Mouse (Mus musculus) midbrain, embryonic 15.5 days (tissue): ENCODE measurements around the gene Slc26a6. TPM values are rescaled to one million over a fixed set of nuclear protein-coding genes. Genes with fewer than 3 reads are reported as not detected.

ENCODE experiments used
- ATAC-seq: fragments of 200-750 bp; cut with Nextera tagmentation; replicated peaks from 2 replicates; pipeline ENCODE4 v1.8.0; 2017; ENCODE audit warnings: moderate TSS enrichment
- H3K27ac ChIP-seq: fragments of 300-500 bp; sonication (generic); 2 replicates; pipeline ENCODE4 v1.5.1; 2015; ENCODE audit warnings: mild to moderate bottlenecking, inconsistent platforms
- H3K27me3 ChIP-seq: fragments of 300-500 bp; sonication (generic); replicated peaks from 2 replicates; pipeline ENCODE4 v1.6.1; 2015; ENCODE audit warnings: inconsistent platforms
- H3K36me3 ChIP-seq: fragments of 300-500 bp; sonication (generic); replicated peaks from 2 replicates; pipeline ENCODE4 v1.6.1; 2015; ENCODE audit warnings: inconsistent platforms
- H3K4me1 ChIP-seq: fragments of 300-500 bp; sonication (generic); 2 replicates; pipeline ENCODE4 v1.6.1; 2015; ENCODE audit warnings: inconsistent platforms
- H3K4me2 ChIP-seq: fragments of 300-500 bp; sonication (generic); 2 replicates; pipeline ENCODE4 v1.6.1; 2015; ENCODE audit warnings: inconsistent platforms, mild to moderate bottlenecking, moderate library complexity
- H3K4me3 ChIP-seq: fragments of 300-500 bp; sonication (generic); 2 replicates; pipeline ENCODE4 v1.5.1; 2015; ENCODE audit warnings: mild to moderate bottlenecking, inconsistent platforms
- H3K9ac ChIP-seq: fragments of 300-500 bp; sonication (generic); 2 replicates; pipeline ENCODE4 v1.6.1; 2015; ENCODE audit warnings: mild to moderate bottlenecking, inconsistent platforms
- H3K9me3 ChIP-seq: fragments of 300-500 bp; sonication (generic); 2 replicates; pipeline ENCODE4 v1.6.1; 2016; ENCODE audit warnings: inconsistent platforms
- WGBS: fragments of 180-500 bp; shearing (Covaris S2); methylation state at CpG from one replicate; pipeline ENCODE4 v1.1.7; 2015; ENCODE audit warnings: mixed read lengths; 5-methylcytosine and 5-hydroxymethylcytosine counted together
- polyA plus RNA-seq: library from polyadenylated mRNA; unstranded; fragments of >200 nt; fragmentation: Nextera tagmentation; extraction: Ambion mirVana; gene quantifications from 2 replicates; pipeline ENCODE4 v1.2.1, GENCODE M21; 2015

The Slc26a6 gene
- polyA plus RNA-seq, 1 experiment from 2014 or later, result 17.8 TPM

GRCm38 (mm10) chr9:108824755-108825413 lies 28.2 kb upstream of the Slc26a6 start:
- 0% methylated on average over 31 of the region's 31 CpGs for WGBS
- H3K27me3 ChIP-seq, result peaks cover 8% of the 10 kb centered on the region
- no peaks in the 10 kb centered on the region for H3K9me3 ChIP-seq
- H3K4me2 ChIP-seq, result peak overlapping the region; percentile 91
- peaks cover 37% of the 10 kb centered on the region for H3K4me1 ChIP-seq
- H3K9ac ChIP-seq, result peak overlapping the region; percentile 78
- H3K36me3 ChIP-seq, result peaks cover 14% of the 10 kb centered on the region; the same call in 1 of the 2 replicates
- H3K4me3 ChIP-seq, result peak overlapping the region; percentile 68
- ATAC-seq, result peak; percentile 92
- H3K27ac ChIP-seq, result peak overlapping the region; percentile 89

DNA sequence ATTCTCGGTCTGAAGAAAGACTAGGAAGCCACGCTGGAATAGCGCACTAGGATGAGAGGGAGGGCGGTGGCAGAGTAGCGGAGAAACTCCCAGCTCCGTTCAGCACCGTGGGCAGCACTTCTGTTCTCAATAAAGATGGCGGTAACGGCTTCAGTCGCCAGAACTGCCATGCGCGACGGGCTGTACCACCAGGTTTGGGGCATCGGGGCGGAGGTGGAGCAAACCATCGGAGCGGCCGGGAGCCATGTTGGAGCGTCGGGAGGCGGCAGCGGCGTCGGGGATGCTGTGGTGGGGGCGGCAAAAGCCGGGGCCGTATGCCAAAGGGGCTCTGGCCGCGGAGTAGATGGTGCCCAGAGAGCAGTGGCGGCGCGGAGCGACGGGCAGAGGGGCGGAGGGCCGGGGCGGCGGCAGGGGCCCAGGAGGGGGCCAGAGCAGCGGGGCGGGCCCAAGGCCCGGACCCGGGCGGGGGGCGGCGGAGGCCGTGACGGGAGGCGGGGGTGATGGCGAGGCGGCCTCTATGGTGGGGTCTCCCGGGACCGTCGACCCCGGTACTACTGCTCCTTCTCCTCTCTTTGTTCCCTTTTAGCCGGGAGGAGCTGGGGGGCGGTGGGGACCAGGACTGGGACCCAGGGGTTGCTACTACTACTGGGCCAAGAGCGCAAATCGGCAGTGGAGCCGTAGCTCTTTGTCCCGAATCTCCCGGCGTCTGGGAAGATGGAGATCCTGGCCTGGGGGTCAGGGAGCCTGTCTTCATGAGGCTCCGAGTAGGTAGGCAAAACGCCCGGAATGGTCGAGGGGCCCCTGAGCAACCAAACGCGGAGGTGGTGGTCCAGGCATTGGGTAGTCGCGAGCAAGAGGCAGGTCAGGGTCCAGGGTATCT lies 27.0 kb upstream of the Slc26a6 start, which contains the start of gene Celsr3:
Gene Celsr3 (plus strand): TSS at position 501 of the 880 bp plus-strand sequence.
- Histone ChIP-seq H3K9me3 (no peaks in the 10 kb centered on the region), H3K27ac (peak within 1 kb of the TSS; percentile 89), H3K36me3 (peaks cover 14% of the 10 kb centered on the region; the same call in 1 of the 2 replicates), H3K27me3 (peaks cover 8% of the 10 kb centered on the region), H3K4me3 (peak within 1 kb of the TSS; percentile 68), H3K4me1 (peaks cover 49% of the 10 kb centered on the region), H3K4me2 (peak within 1 kb of the TSS; percentile 91), H3K9ac (peak within 1 kb of the TSS; percentile 78)
- peak; percentile 82 for ATAC-seq
- under 1% methylated on average over 58 of the region's 70 CpGs for WGBS

DNA sequence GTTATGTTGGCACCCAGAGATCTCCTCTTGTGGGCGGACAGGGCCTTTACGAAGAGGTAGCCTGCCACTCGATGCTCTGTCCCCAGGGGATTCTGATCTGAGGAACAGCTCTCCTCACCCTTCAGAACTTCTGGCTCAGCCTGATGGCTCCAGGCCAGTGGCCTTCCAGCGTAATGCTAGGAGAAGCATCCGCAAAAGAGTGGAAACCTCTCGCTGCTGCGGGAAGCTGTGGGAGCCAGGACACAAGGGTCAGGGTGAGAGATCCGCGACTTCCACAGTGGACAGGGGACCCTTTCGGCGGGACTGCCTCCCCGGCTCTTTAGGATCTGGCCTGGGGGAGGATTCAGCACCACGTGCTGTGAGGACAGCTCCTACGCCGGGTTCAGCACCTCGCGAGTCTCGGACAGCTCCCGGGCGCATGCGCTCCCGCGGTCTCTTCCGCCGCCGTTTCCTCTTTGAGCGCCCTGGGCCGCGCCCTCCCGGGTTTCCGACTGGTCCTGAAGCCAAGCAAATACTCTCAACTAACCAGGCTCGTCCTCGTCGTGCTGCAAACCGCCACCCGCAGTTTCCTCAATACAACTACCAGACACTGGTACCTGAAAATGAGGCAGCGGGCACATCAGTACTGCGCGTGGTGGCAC lies 26.3 kb upstream of the Slc26a6 start:
- ATAC-seq, result no peak
- Histone ChIP-seq H3K36me3 (peaks cover 14% of the 10 kb centered on the region; the same call in 1 of the 2 replicates), H3K4me2 (peak overlapping the region; percentile 91), H3K27me3 (peaks cover 8% of the 10 kb centered on the region), H3K4me1 (peaks cover 57% of the 10 kb centered on the region), H3K4me3 (peak overlapping the region; percentile 68), H3K9ac (peak overlapping the region; percentile 78), H3K27ac (peak overlapping the region; percentile 89), H3K9me3 (no peaks in the 10 kb centered on the region)
- WGBS, result under 1% methylated on average over 39 of the region's 39 CpGs

- no peak for ATAC-seq
- peak overlapping the region; percentile 89 for H3K27ac ChIP-seq
- H3K9ac ChIP-seq, result peak overlapping the region; percentile 78
- no peaks in the 10 kb centered on the region for H3K9me3 ChIP-seq
- H3K4me2 ChIP-seq, result peak overlapping the region; percentile 91
- peaks cover 8% of the 10 kb centered on the region for H3K27me3 ChIP-seq
- H3K36me3 ChIP-seq, result peaks cover 17% of the 10 kb centered on the region; the same call in 1 of the 2 replicates
- 16% methylated on average over 34 of the region's 34 CpGs for WGBS
- H3K4me1 ChIP-seq, result peaks cover 63% of the 10 kb centered on the region
- peak overlapping the region; percentile 68 for H3K4me3 ChIP-seq
These were observed 25.6 kb upstream of the Slc26a6 start for GRCm38 (mm10) chr9:108827454-108827853.

GRCm38 (mm10) chr9:108827906-108828305 lies 25.2 kb upstream of the Slc26a6 start:
- H3K27me3 ChIP-seq, result peaks cover 8% of the 10 kb centered on the region
- H3K9ac ChIP-seq, result no peak overlapping the region
- H3K4me1 ChIP-seq, result peaks cover 68% of the 10 kb centered on the region
- H3K4me3 ChIP-seq, result peak overlapping the region; percentile 68
- no peaks in the 10 kb centered on the region for H3K9me3 ChIP-seq
- H3K4me2 ChIP-seq, result peak overlapping the region; percentile 91
- peaks cover 17% of the 10 kb centered on the region; the same call in 1 of the 2 replicates for H3K36me3 ChIP-seq
- H3K27ac ChIP-seq, result no peak overlapping the region
- no peak for ATAC-seq
- 63% methylated on average over 18 of the region's 18 CpGs for WGBS

- Histone ChIP-seq H3K27me3 (peaks cover 8% of the 10 kb centered on the region), H3K4me2 (peak overlapping the region; percentile 52), H3K4me3 (peak overlapping the region; percentile 30), H3K4me1 (peaks cover 56% of the 10 kb centered on the region), H3K9me3 (no peaks in the 10 kb centered on the region), H3K36me3 (peaks cover 47% of the 10 kb centered on the region; the same call in 1 of the 2 replicates), H3K9ac (no peak overlapping the region), H3K27ac (no peak overlapping the region)
- WGBS, result 12% methylated on average over 23 of the region's 23 CpGs
- no peak for ATAC-seq
These were observed 21.4 kb upstream of the Slc26a6 start for GRCm38 (mm10) chr9:108831637-108832036.

GRCm38 (mm10) chr9:108832390-108833108 lies 20.5 kb upstream of the Slc26a6 start:
- Histone ChIP-seq H3K4me1 (peaks cover 47% of the 10 kb centered on the region), H3K4me2 (peak overlapping the region; percentile 52), H3K4me3 (peak overlapping the region; percentile 30), H3K9me3 (no peaks in the 10 kb centered on the region), H3K27ac (no peak overlapping the region), H3K27me3 (peaks cover 8% of the 10 kb centered on the region), H3K9ac (peak overlapping the region; percentile 15; the same call in 1 of the 2 replicates), H3K36me3 (peaks cover 56% of the 10 kb centered on the region)
- 5% methylated on average over 46 of the region's 46 CpGs for WGBS
- peak; percentile 85 for ATAC-seq

DNA sequence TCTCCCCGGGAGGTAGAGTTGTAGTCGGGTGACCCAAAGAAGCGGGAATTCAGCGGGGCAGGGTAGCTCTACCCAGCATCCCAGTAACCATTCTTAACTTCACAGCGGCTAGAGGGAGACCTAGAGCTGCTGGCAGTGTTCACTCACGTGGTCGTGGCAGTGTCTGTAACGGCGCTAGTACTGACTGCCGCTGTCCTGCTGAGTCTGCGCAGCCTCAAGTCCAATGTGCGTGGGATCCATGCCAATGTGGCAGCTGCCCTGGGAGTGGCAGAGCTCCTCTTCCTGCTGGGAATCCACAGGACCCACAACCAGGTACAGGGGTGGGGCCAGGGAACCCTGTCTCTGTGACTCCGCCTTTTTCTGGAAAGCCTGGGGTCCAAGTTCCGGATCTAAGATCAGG lies 10.1 kb upstream of the Slc26a6 start:
- peaks cover 80% of the 10 kb centered on the region for H3K36me3 ChIP-seq
- no peak overlapping the region for H3K4me2 ChIP-seq
- H3K9me3 ChIP-seq, result no peaks in the 10 kb centered on the region
- H3K27me3 ChIP-seq, result no peaks in the 10 kb centered on the region
- H3K9ac ChIP-seq, result no peak overlapping the region
- 25% methylated on average over 14 of the region's 14 CpGs for whole genome bisulfite sequencing
- no peak overlapping the region for H3K4me3 ChIP-seq
- H3K27ac ChIP-seq, result no peak overlapping the region
- ATAC-seq, result no peak; the same call in 1 of the 2 replicates
- no peaks in the 10 kb centered on the region for H3K4me1 ChIP-seq

GRCm38 (mm10) chr9:108845390-108845789 lies 7.7 kb upstream of the Slc26a6 start:
- no peak overlapping the region for H3K4me2 ChIP-seq
- H3K4me3 ChIP-seq, result no peak overlapping the region
- no peak for ATAC-seq
- H3K9ac ChIP-seq, result no peak overlapping the region
- peaks cover 79% of the 10 kb centered on the region for H3K36me3 ChIP-seq
- no peak overlapping the region for H3K27ac ChIP-seq
- 86% methylated on average over 5 of the region's 5 CpGs for WGBS
- no peaks in the 10 kb centered on the region for H3K9me3 ChIP-seq
- H3K4me1 ChIP-seq, result no peaks in the 10 kb centered on the region
- no peaks in the 10 kb centered on the region for H3K27me3 ChIP-seq

DNA sequence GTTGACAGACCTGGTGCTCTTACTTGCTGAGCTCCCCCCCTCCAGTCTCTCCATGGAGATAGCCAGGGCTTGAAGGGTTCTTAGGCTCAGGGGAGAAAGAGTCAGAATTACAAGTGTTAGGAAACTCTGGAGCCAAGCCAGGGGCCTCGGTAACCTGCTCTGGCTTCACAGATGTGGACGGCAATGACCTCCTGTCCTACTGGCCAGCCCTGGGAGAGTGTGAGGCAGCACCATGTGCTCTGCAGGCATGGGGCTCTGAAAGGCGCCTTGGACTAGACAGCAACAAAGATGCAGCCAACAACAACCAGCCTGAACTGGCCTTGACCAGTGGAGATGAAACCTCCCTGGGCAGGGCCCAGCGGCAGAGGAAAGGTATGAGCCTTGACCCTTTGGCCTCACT lies 5.7 kb upstream of the Slc26a6 start:
- 84% methylated on average over 4 of the region's 4 CpGs for WGBS
- no peak overlapping the region for H3K4me2 ChIP-seq
- H3K27ac ChIP-seq, result no peak overlapping the region
- H3K9ac ChIP-seq, result no peak overlapping the region
- no peaks in the 10 kb centered on the region for H3K4me1 ChIP-seq
- no peak overlapping the region for H3K4me3 ChIP-seq
- ATAC-seq, result no peak
- peaks cover 68% of the 10 kb centered on the region for H3K36me3 ChIP-seq
- H3K27me3 ChIP-seq, result no peaks in the 10 kb centered on the region
- no peaks in the 10 kb centered on the region for H3K9me3 ChIP-seq

GRCm38 (mm10) chr9:108848419-108848818 lies 4.7 kb upstream of the Slc26a6 start:
- H3K27ac ChIP-seq, result no peak overlapping the region
- ATAC-seq, result no peak
- H3K4me3 ChIP-seq, result no peak overlapping the region
- H3K4me2 ChIP-seq, result no peak overlapping the region
- H3K27me3 ChIP-seq, result no peaks in the 10 kb centered on the region
- peaks cover 6% of the 10 kb centered on the region for H3K4me1 ChIP-seq
- no peak overlapping the region for H3K9ac ChIP-seq
- no peaks in the 10 kb centered on the region for H3K9me3 ChIP-seq
- WGBS, result 85% methylated on average over 17 of the region's 17 CpGs
- peaks cover 62% of the 10 kb centered on the region for H3K36me3 ChIP-seq
